Mouse (Mus musculus): ENCODE data around the gene Foxj3. TPM values are rescaled to one million over a fixed set of nuclear protein-coding genes. Genes with fewer than 3 reads are reported as not detected.
"Not testable (repeated sequence)": the region's sequence is repeated elsewhere in the genome, so short reads cannot be mapped to it uniquely, and the experiment has no call there.

Gene Foxj3
- 10 to 100 TPM; 41.9 to 97.5 (median 70.8) TPM for total RNA-seq (2018; cell fraction: chromatin; rRNA removed)
- 10 to 100 TPM; 18.0 to 27.9 (median 21.8) TPM for total RNA-seq (2018; cell fraction: cytosol; rRNA removed)
- total RNA-seq (2018; cell fraction: nucleus; rRNA removed), result 10 to 100 TPM; 24.4 to 78.2 (median 45.9) TPM
- 14.0 to 23.3 TPM (median 18.3 TPM) in 3 replicates for polyA plus RNA-seq (2018)

- not testable (repeated sequence) for H3K27ac ChIP-seq; H3K4me3 ChIP-seq (ENCODE audit: inconsistent target); H3K36me3 ChIP-seq (ENCODE audit: inconsistent target)
- WGBS (ENCODE audit: missing documents), result 21% methylated on average over 4 of the region's 4 CpGs
- H3K79me2 ChIP-seq (ENCODE audit: inconsistent target), result peaks cover 16% of the 10 kb centered on the region
These were observed at the start of gene Foxj3 for GRCm38 (mm10) chr4:119536615-119537014. TSS of gene Foxj3 (plus strand) at chr4:119537004.

GRCm38 (mm10) chr4:119489666-119490065, 47.1 kb upstream of the Foxj3 start:
- 95% methylated on average over 10 of the region's 10 CpGs for WGBS (ENCODE audit: missing documents)
- H3K36me3 ChIP-seq (ENCODE audit: inconsistent target), result no peaks in the 10 kb centered on the region
- H3K79me2 ChIP-seq (ENCODE audit: inconsistent target), result no peaks in the 10 kb centered on the region
- no peak overlapping the region for H3K27ac ChIP-seq
- H3K4me3 ChIP-seq (ENCODE audit: inconsistent target), result no peak overlapping the region

GRCm38 (mm10) chr4:119490806-119491205, 46.0 kb upstream of the Foxj3 start:
- H3K79me2 ChIP-seq (ENCODE audit: inconsistent target), result no peaks in the 10 kb centered on the region
- 84% methylated on average over 3 of the region's 3 CpGs for WGBS (ENCODE audit: missing documents)
- no peak overlapping the region for H3K27ac ChIP-seq
- no peak overlapping the region for H3K4me3 ChIP-seq (ENCODE audit: inconsistent target)
- H3K36me3 ChIP-seq (ENCODE audit: inconsistent target), result no peaks in the 10 kb centered on the region

GRCm38 (mm10) chr4:119492291-119492932, 44.4 kb upstream of the Foxj3 start, which contains the start of gene Rimkla:
TSS of gene Rimkla (minus strand) at chr4:119492628.
- Histone ChIP-seq H3K79me2 (ENCODE audit: inconsistent target) (no peaks in the 10 kb centered on the region), H3K36me3 (ENCODE audit: inconsistent target) (no peaks in the 10 kb centered on the region), H3K4me3 (ENCODE audit: inconsistent target) (no peak within 1 kb of the TSS), H3K27ac (no peak within 1 kb of the TSS)
- 0% methylated on average over 51 of the region's 77 CpGs for WGBS (ENCODE audit: missing documents)

GRCm38 (mm10) chr4:119492933-119493327, 43.9 kb upstream of the Foxj3 start:
- Histone ChIP-seq H3K4me3 (ENCODE audit: inconsistent target) (no peak overlapping the region), H3K79me2 (ENCODE audit: inconsistent target) (no peaks in the 10 kb centered on the region), H3K27ac (no peak overlapping the region), H3K36me3 (ENCODE audit: inconsistent target) (no peaks in the 10 kb centered on the region)
- WGBS (ENCODE audit: missing documents), result 43% methylated on average over 10 of the region's 10 CpGs

- Histone ChIP-seq H3K27ac (no peak overlapping the region), H3K79me2 (ENCODE audit: inconsistent target) (no peaks in the 10 kb centered on the region), H3K4me3 (ENCODE audit: inconsistent target) (no peak overlapping the region), H3K36me3 (ENCODE audit: inconsistent target) (no peaks in the 10 kb centered on the region)
- WGBS (ENCODE audit: missing documents), result 68% methylated on average over 5 of the region's 5 CpGs
These were observed 38.4 kb upstream of the Foxj3 start for GRCm38 (mm10) chr4:119498319-119498848.

- Histone ChIP-seq H3K79me2 (ENCODE audit: inconsistent target) (no peaks in the 10 kb centered on the region), H3K36me3 (ENCODE audit: inconsistent target) (no peaks in the 10 kb centered on the region), H3K27ac (no peak overlapping the region), H3K4me3 (ENCODE audit: inconsistent target) (no peak overlapping the region)
- 83% methylated on average over 2 of the region's 2 CpGs for WGBS (ENCODE audit: missing documents)
These were observed 25.2 kb upstream of the Foxj3 start for GRCm38 (mm10) chr4:119511591-119511990.

GRCm38 (mm10) chr4:119512731-119513141, 24.1 kb upstream of the Foxj3 start:
- WGBS (ENCODE audit: missing documents), result 65% methylated on average over 3 of the region's 3 CpGs
- no peak overlapping the region for H3K4me3 ChIP-seq (ENCODE audit: inconsistent target)
- no peaks in the 10 kb centered on the region for H3K79me2 ChIP-seq (ENCODE audit: inconsistent target)

GRCm38 (mm10) chr4:119523575-119523974, 13.2 kb upstream of the Foxj3 start:
- Histone ChIP-seq H3K79me2 (ENCODE audit: inconsistent target) (no peaks in the 10 kb centered on the region), H3K27ac (no peak overlapping the region), H3K4me3 (ENCODE audit: inconsistent target) (no peak overlapping the region), H3K36me3 (ENCODE audit: inconsistent target) (no peaks in the 10 kb centered on the region)
- 90% methylated on average over 4 of the region's 4 CpGs for WGBS (ENCODE audit: missing documents)

More at GRCm38 (mm10) chr4:119512731-119513141, 24.1 kb upstream of the Foxj3 start:
- no peak overlapping the region for H3K27ac ChIP-seq
- H3K36me3 ChIP-seq (ENCODE audit: inconsistent target), result no peaks in the 10 kb centered on the region

- no peaks in the 10 kb centered on the region for H3K36me3 ChIP-seq (ENCODE audit: inconsistent target)
- no peak overlapping the region for H3K27ac ChIP-seq
- WGBS (ENCODE audit: missing documents), result 77% methylated on average over 1 of the region's 1 CpGs
- H3K4me3 ChIP-seq (ENCODE audit: inconsistent target), result no peak overlapping the region
- H3K79me2 ChIP-seq (ENCODE audit: inconsistent target), result no peaks in the 10 kb centered on the region
These were observed 12.8 kb upstream of the Foxj3 start for GRCm38 (mm10) chr4:119524010-119524409.

- H3K4me3 ChIP-seq (ENCODE audit: inconsistent target), result no peak overlapping the region
- H3K79me2 ChIP-seq (ENCODE audit: inconsistent target), result no peaks in the 10 kb centered on the region
- H3K36me3 ChIP-seq (ENCODE audit: inconsistent target), result no peaks in the 10 kb centered on the region
- H3K27ac ChIP-seq, result no peak overlapping the region
- 100% methylated on average over 1 of the region's 2 CpGs for WGBS (ENCODE audit: missing documents)
These were observed 12.3 kb upstream of the Foxj3 start for GRCm38 (mm10) chr4:119524466-119524865.

- Histone ChIP-seq H3K4me3 (ENCODE audit: inconsistent target) (no peak overlapping the region), H3K79me2 (ENCODE audit: inconsistent target) (no peaks in the 10 kb centered on the region)
These were observed 10.4 kb upstream of the Foxj3 start for GRCm38 (mm10) chr4:119526329-119526845.

GRCm38 (mm10) chr4:119531813-119532212, 5.0 kb upstream of the Foxj3 start:
- Histone ChIP-seq H3K4me3 (ENCODE audit: inconsistent target) (no peak overlapping the region), H3K27ac (no peak overlapping the region), H3K79me2 (ENCODE audit: inconsistent target) (no peaks in the 10 kb centered on the region), H3K36me3 (ENCODE audit: inconsistent target) (no peaks in the 10 kb centered on the region)
- WGBS (ENCODE audit: missing documents), result 82% methylated on average over 2 of the region's 2 CpGs

More at GRCm38 (mm10) chr4:119526329-119526845, 10.4 kb upstream of the Foxj3 start:
- no peak overlapping the region for H3K27ac ChIP-seq
- H3K36me3 ChIP-seq (ENCODE audit: inconsistent target), result no peaks in the 10 kb centered on the region

- H3K36me3 ChIP-seq (ENCODE audit: inconsistent target), result no peaks in the 10 kb centered on the region
- no peak overlapping the region for H3K4me3 ChIP-seq (ENCODE audit: inconsistent target)
- no peak overlapping the region for H3K27ac ChIP-seq
- 84% methylated on average over 4 of the region's 4 CpGs for WGBS (ENCODE audit: missing documents)
- peaks cover under 1% of the 10 kb centered on the region; the same call in 1 of the 2 replicates for H3K79me2 ChIP-seq (ENCODE audit: inconsistent target)
These were observed 1.7 kb upstream of the Foxj3 start for GRCm38 (mm10) chr4:119535103-119535502.

- Histone ChIP-seq H3K4me3 (ENCODE audit: inconsistent target) (no peak overlapping the region), H3K79me2 (ENCODE audit: inconsistent target) (peaks cover 23% of the 10 kb centered on the region), H3K27ac (no peak overlapping the region), H3K36me3 (ENCODE audit: inconsistent target) (no peaks in the 10 kb centered on the region)
- 83% methylated on average over 4 of the region's 4 CpGs for WGBS (ENCODE audit: missing documents)
These were observed 632 bp downstream of the Foxj3 start for GRCm38 (mm10) chr4:119537436-119537835.
